Mouse (Mus musculus) 416B (cell line): Measurements from ENCODE around the gene Naa30.

Source experiments
- DNase-seq: peaks from one replicate; pipeline ENCODE4 v3.0.0; 2011; ENCODE audit warnings: low read depth

Naa30 gene

GRCm38 (mm10) chr14:49226471-49226870 is 54.4 kb downstream of the Naa30 start:
- no peak for DNase-seq

GRCm38 (mm10) chr14:49226986-49227385 is 55.0 kb downstream of the Naa30 start:
- no peak for DNase-seq

- DNase-seq, result no peak
These were observed 59.8 kb downstream of the Naa30 start for GRCm38 (mm10) chr14:49231845-49232244.

- peak; percentile 86 for DNase-seq
These were observed 62.9 kb downstream of the Naa30 start for GRCm38 (mm10) chr14:49234788-49235515.

GRCm38 (mm10) chr14:49238206-49238605 is 66.2 kb downstream of the Naa30 start:
- peak; percentile 67 for DNase-seq
